Mouse (Mus musculus) liver, embryonic 11.5 days (tissue): ENCODE results near the gene BC052040. TPM values are rescaled to one million over a fixed set of nuclear protein-coding genes. Genes with fewer than 3 reads are reported as not detected.

Source experiments
- ATAC-seq: fragments of 200-750 bp; cut with Nextera tagmentation; replicated peaks from 2 replicates; pipeline ENCODE4 v1.8.0; 2017; ENCODE audit warnings: moderate number of reproducible peaks, mild to moderate bottlenecking, moderate TSS enrichment, moderate library complexity; ENCODE audit not compliant: low FRiP score
- DNase-seq: peaks from one replicate; pipeline ENCODE4 v3.0.0-alpha.2; 2017; ENCODE audit warnings: low spot score
- H3K27ac ChIP-seq: fragments of 300-500 bp; sonication (generic); 2 replicates; pipeline ENCODE4 v1.5.1; 2014; ENCODE audit warnings: mild to moderate bottlenecking, low read depth, low read length, control low read depth
- H3K27me3 ChIP-seq: fragments of 300-500 bp; sonication (generic); replicated peaks from 2 replicates; pipeline ENCODE4 v1.6.1; 2014; ENCODE audit warnings: low read length, mixed read lengths; ENCODE audit not compliant: control insufficient read depth, insufficient read depth
- H3K36me3 ChIP-seq: fragments of 300-500 bp; sonication (generic); 2 replicates; pipeline ENCODE4 v1.6.1; 2014; ENCODE audit warnings: mild to moderate bottlenecking, low read length, moderate library complexity, mixed read lengths; ENCODE audit not compliant: control insufficient read depth, insufficient read depth
- H3K4me1 ChIP-seq: fragments of 300-500 bp; sonication (generic); replicated peaks from 2 replicates; pipeline ENCODE4 v1.6.1; 2014; ENCODE audit warnings: low read length, mixed read lengths; ENCODE audit not compliant: control insufficient read depth, insufficient read depth
- H3K4me2 ChIP-seq: fragments of 300-500 bp; sonication (generic); 2 replicates; pipeline ENCODE4 v1.6.1; 2014; ENCODE audit warnings: mild to moderate bottlenecking, control low read depth, moderate library complexity
- H3K4me3 ChIP-seq: fragments of 300-500 bp; sonication (generic); 2 replicates; pipeline ENCODE4 v1.5.1; 2014; ENCODE audit warnings: low read depth, low read length, control low read depth
- H3K9ac ChIP-seq: fragments of 300-500 bp; sonication (generic); 2 replicates; pipeline ENCODE4 v1.6.1; 2014; ENCODE audit warnings: low read depth, low read length, control low read depth
- H3K9me3 ChIP-seq: fragments of 300-500 bp; sonication (generic); 2 replicates; pipeline ENCODE4 v1.6.1; 2016; ENCODE audit warnings: low read length, inconsistent platforms, mixed read lengths; ENCODE audit not compliant: control insufficient read depth
- WGBS: fragments of 180-500 bp; shearing (Covaris S2); extraction: QIAGEN DNeasy Blood & Tissue Kit; methylation state at CpG from one replicate; pipeline ENCODE4 v1.1.7; 2014; 5-methylcytosine and 5-hydroxymethylcytosine counted together
- polyA plus RNA-seq: library from polyadenylated mRNA; unstranded; fragments of >200 nt; fragmentation: Nextera tagmentation; extraction: Ambion mirVana; gene quantifications from 2 replicates; pipeline ENCODE4 v1.2.1, GENCODE M21; 2014

The BC052040 gene
- polyA plus RNA-seq, 1 experiment from 2014 or later, result 13.9 TPM

GRCm38 (mm10) chr2:115737966-115738365 is 156.4 kb downstream of the BC052040 start:
- 78% methylated on average over 2 of the region's 2 CpGs for WGBS
- Histone ChIP-seq H3K9ac (no peak overlapping the region), H3K9me3 (no peaks in the 10 kb centered on the region), H3K27me3 (no peaks in the 10 kb centered on the region), H3K4me2 (no peak overlapping the region), H3K36me3 (no peaks in the 10 kb centered on the region), H3K4me1 (no peaks in the 10 kb centered on the region), H3K4me3 (no peak overlapping the region), H3K27ac (no peak overlapping the region)
- ATAC-seq (no peak), DNase-seq (no peak)

- no peak overlapping the region for H3K9ac ChIP-seq
Measured at GRCm38 (mm10) chr2:115742061-115742460, 160.5 kb downstream of the BC052040 start.

DNA sequence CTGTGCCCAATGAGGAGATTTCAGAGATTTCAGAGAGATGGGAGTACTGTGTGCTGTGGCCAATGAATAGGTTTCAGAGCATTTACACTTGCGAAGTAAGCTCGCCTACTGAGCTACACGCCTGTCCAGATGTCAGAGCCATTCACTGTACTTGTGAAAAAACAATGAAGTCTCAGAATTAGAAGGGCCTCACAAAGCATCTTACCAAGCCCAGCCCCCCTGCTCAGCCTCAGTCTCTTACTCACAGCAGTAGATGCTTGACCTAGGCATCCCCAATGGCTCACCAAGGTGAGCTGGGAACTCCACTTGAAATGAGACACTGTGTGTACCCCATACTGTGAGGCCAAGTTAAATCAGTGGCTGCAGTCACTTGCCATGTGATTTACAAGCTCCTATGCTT is 166.1 kb downstream of the BC052040 start:
- Histone ChIP-seq H3K36me3 (no peaks in the 10 kb centered on the region), H3K27ac (no peak overlapping the region), H3K4me2 (no peak overlapping the region), H3K9ac (no peak overlapping the region), H3K9me3 (no peaks in the 10 kb centered on the region), H3K27me3 (no peaks in the 10 kb centered on the region), H3K4me3 (no peak overlapping the region), H3K4me1 (no peaks in the 10 kb centered on the region)
- ATAC-seq, result no peak
- no peak for DNase-seq
- WGBS, result 93% methylated on average over 3 of the region's 3 CpGs

More at GRCm38 (mm10) chr2:115742061-115742460, 160.5 kb downstream of the BC052040 start:
- no peak overlapping the region for H3K27ac ChIP-seq
- H3K36me3 ChIP-seq, result no peaks in the 10 kb centered on the region
- ATAC-seq (no peak), DNase-seq (no peak)
- no peaks in the 10 kb centered on the region for H3K4me1 ChIP-seq
- WGBS, result 85% methylated on average over 7 of the region's 7 CpGs
- H3K9me3 ChIP-seq, result no peaks in the 10 kb centered on the region
- no peak overlapping the region for H3K4me3 ChIP-seq
- no peak overlapping the region for H3K4me2 ChIP-seq
- no peaks in the 10 kb centered on the region for H3K27me3 ChIP-seq

DNA sequence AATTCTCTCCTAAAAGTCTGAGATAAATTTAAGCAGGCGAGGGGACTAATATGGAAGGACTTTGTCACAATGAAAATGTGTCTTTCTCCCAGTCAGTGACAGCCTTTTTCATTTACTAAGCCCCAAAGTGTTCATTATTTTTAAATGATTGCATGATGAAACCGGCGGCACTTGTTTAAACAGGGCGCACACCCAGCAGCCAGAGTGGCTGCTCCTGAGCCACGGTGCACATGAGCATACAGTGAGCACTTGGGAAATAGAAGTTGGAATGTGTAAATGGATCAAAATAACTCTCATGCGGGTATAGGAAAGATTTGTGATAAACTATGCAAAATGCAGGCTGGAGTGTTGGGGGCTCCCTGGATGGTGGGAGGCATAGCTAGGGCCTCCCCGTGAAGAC is 169.7 kb downstream of the BC052040 start:
- H3K27me3 ChIP-seq, result no peaks in the 10 kb centered on the region
- H3K4me1 ChIP-seq, result 0 out of 2 replicates have a peak, but pooled peaks cover 2% of the 10 kb centered on the region
- ATAC-seq (no peak), DNase-seq (no peak)
- H3K4me3 ChIP-seq, result no peak overlapping the region
- no peaks in the 10 kb centered on the region for H3K9me3 ChIP-seq
- H3K4me2 ChIP-seq, result no peak overlapping the region
- no peaks in the 10 kb centered on the region for H3K36me3 ChIP-seq
- WGBS, result 88% methylated on average over 7 of the region's 7 CpGs
- H3K27ac ChIP-seq, result no peak overlapping the region
- H3K9ac ChIP-seq, result no peak overlapping the region

DNA sequence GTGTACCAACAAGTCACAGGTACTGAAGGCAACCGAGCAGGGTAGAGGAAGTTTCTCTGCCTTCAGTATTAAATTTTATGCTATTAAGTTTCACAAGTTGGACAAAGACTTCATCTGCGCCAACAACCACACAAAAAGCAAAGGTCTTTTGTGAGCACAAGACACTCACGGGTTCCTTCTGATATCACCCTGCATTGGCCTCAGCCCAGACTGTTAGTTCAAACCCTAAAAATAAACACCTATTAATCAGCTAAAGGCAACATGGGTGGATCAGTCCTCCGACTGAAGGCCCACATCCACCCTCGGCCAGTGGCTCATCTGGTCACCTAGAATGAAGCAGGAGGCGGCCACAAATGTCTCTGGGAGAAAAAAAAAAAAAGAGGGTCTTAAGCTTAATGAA is 176.2 kb downstream of the BC052040 start:
- H3K27ac ChIP-seq, result no peak overlapping the region
- H3K4me2 ChIP-seq, result no peak overlapping the region
- no peak overlapping the region for H3K4me3 ChIP-seq
- no peak for DNase-seq
- no peaks in the 10 kb centered on the region for H3K27me3 ChIP-seq
- ATAC-seq, result no peak
- no peaks in the 10 kb centered on the region for H3K9me3 ChIP-seq
- no peaks in the 10 kb centered on the region for H3K36me3 ChIP-seq
- 57% methylated on average over 6 of the region's 6 CpGs for WGBS
- H3K9ac ChIP-seq, result no peak overlapping the region
- 0 out of 2 replicates have a peak, but pooled peaks cover 7% of the 10 kb centered on the region for H3K4me1 ChIP-seq

DNA sequence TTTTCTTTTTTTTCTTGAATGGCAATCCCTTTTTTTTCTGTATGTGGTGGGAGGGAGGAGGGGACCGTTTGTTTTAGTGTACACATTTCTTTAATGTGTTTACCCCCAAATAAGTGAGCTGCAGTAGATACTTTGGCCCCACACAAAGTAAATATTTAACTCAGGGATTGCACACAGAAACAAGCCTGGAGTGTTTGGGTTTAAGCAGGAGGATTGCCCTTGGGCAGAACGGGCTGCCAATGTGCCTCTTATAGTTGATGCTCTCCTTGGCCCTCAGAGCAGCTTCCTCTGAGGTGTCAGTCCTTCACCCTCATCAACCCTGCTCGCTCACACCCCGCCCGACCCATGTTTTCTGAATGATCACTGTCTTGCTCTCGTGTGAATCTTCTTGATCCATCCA is 177.0 kb downstream of the BC052040 start:
- H3K9me3 ChIP-seq, result no peaks in the 10 kb centered on the region
- DNase-seq, result no peak
- no peaks in the 10 kb centered on the region for H3K27me3 ChIP-seq
- no peak overlapping the region for H3K9ac ChIP-seq
- no peak overlapping the region for H3K27ac ChIP-seq
- 0 out of 2 replicates have a peak, but pooled peaks have one; percentile 19 for ATAC-seq
- no peak overlapping the region for H3K4me2 ChIP-seq
- no peak overlapping the region for H3K4me3 ChIP-seq
- no peaks in the 10 kb centered on the region for H3K36me3 ChIP-seq
- 64% methylated on average over 6 of the region's 6 CpGs for WGBS
- H3K4me1 ChIP-seq, result 0 out of 2 replicates have a peak, but pooled peaks cover 7% of the 10 kb centered on the region

DNA sequence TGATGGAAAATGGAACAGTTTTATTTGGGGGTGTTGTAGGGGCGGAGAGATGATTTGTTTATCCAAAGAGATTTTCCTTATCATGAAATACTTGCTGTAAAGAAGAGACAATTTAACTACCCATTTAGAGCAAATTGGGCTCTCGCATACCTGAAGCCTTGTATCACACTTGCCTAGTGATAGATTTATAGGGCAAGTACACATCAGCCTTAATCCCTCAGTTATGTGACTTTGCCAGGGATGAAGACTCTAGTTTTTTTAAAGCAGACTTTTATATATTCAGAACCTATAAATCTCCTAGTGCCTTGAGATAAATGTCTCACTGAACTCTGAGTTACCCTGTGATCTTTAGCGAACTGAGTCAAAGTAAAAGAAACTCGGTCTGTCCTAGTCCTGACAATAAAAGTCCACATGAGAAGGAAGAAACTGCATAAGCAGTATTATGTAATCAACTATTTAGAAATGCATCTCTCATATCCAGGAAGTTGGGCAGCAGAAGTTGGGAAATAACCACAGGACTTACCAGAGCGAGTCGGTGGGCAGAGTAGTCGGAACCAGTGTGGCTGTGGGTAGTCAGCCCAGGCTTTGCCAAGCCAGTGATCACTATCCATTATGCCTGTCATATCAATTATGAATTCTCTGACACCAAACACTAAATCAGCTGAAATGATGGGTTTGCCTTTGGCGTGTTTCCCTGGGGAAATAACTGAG is 183.2 kb downstream of the BC052040 start:
- Histone ChIP-seq H3K36me3 (no peaks in the 10 kb centered on the region), H3K27ac (no peak overlapping the region), H3K9ac (no peak overlapping the region), H3K4me2 (no peak overlapping the region), H3K4me1 (no peaks in the 10 kb centered on the region), H3K9me3 (no peaks in the 10 kb centered on the region), H3K4me3 (no peak overlapping the region), H3K27me3 (no peaks in the 10 kb centered on the region)
- no peak for DNase-seq
- 67% methylated on average over 8 of the region's 8 CpGs for WGBS
- ATAC-seq, result no peak

DNA sequence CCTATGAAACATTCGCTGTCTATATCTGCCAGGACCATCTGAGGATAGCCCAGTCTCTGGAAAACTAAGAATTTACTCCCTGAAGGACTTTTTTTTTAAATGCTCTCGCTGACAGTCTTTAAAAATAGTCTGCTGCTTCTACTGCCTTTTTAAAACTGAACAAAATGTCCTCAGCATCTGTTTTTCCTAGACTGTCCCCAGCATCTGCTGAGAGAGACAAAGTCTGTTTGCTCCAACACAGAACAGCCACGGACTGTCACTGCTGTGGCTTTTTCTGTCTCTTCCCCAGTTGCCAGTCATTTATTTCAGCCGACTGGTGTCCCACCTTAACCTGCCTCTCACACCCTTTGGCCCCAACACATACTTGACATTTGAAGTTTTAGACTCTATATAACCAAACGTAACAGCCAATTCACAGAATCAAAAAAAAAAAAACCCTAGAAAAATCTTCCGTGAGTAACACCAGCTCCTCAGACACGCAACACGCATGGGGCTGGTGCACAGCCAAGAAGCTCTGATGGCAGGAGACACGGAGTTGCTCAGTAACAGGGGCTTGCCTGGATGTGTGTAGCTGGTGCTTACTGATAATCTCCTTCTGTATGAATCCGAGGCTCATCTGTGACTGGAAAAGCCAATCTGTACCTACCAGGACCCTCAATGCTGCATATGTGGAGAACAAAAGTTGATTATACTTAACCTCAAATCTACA is 188.2 kb downstream of the BC052040 start:
- no peak overlapping the region for H3K4me3 ChIP-seq
- H3K4me2 ChIP-seq, result no peak overlapping the region
- DNase-seq (no peak), ATAC-seq (no peak)
- no peaks in the 10 kb centered on the region for H3K36me3 ChIP-seq
- no peak overlapping the region for H3K9ac ChIP-seq
- no peak overlapping the region for H3K27ac ChIP-seq
- WGBS, result 86% methylated on average over 10 of the region's 10 CpGs
- no peaks in the 10 kb centered on the region for H3K4me1 ChIP-seq
- H3K9me3 ChIP-seq, result no peaks in the 10 kb centered on the region
- H3K27me3 ChIP-seq, result no peaks in the 10 kb centered on the region

- Histone ChIP-seq H3K4me2 (no peak overlapping the region), H3K36me3 (no peaks in the 10 kb centered on the region), H3K4me3 (no peak overlapping the region), H3K9ac (no peak overlapping the region), H3K27me3 (no peaks in the 10 kb centered on the region), H3K27ac (no peak overlapping the region), H3K9me3 (no peaks in the 10 kb centered on the region), H3K4me1 (peaks cover 3% of the 10 kb centered on the region; the same call in 1 of the 2 replicates)
- no peak for ATAC-seq
- no peak for DNase-seq
- WGBS, result 89% methylated on average over 1 of the region's 1 CpGs
Measured at GRCm38 (mm10) chr2:115772709-115773108, 191.2 kb downstream of the BC052040 start.
